Mouse (Mus musculus): ENCODE measurements at regions not wholly inside any gene's neighbourhood (a gene's known extent, or its start where the extent isn't known, plus 50 kb on each side); places are given as distances from the start of the nearest gene placed in this dataset.

DNA sequence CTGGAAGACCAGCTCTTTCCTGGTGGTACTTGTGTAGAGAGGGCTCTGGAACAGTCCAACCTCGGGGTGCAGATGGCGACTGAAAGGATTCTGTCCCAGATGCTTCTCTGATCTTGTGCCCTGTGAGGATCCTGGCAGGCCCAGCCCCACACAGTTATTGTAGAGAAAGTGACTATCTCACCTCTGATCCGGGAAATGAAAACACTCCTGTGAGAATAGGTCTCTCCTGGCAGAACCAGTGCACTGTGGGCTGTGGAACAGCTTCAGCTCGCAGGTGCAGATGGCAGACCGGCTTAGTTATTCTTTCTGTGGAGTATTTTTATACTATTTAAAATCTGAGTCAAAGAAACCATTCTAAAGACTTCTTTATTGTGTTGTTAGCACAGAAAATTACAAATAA is 742.1 kb upstream of the Marcks start:
- intact Hi-C loops (cut with DNase I), result no loop called here
- DNase-seq, result no peak

DNA sequence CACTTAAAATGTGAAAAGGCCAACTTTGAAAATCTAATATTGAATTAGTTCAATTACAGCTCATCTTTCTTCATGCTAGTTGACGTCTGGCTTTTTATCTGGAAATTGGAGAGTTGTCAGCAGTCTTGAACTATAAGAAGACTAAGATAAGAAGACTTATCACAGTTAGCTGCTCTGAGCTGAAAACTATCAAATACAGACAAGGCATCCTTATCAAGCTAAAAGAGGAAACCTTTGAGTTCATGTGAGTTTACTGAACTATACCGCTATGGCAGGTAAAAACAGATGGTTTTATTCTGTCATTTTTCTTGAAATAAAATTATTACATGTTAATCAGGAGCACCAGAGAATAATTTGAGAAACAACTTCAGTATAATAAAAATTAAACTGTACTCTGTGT is 735.2 kb upstream of the Marcks start:
- intact Hi-C loops (cut with DNase I), result no loop called here
- no peak for DNase-seq

DNA sequence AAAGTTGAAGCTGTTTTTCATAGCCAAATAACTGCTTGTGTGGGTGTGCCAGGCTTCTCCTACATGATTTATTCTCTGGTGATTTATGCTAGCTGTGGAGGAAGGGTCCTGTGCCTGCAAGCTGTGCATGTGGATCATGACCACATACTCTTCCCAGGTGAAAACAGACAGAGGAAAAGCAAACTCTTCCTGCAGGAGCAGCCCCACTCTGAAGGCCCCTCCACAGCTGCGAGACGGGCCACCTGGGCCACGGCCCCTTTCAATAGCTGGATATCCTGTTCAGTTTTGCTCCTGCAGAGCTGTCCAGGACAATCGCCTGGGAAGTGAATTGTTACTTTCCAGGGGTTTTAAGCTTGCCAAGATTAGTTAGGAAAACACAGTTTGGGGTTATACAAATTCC is 722.3 kb upstream of the Marcks start:
- intact Hi-C loops (cut with DNase I), result no loop called here

DNA sequence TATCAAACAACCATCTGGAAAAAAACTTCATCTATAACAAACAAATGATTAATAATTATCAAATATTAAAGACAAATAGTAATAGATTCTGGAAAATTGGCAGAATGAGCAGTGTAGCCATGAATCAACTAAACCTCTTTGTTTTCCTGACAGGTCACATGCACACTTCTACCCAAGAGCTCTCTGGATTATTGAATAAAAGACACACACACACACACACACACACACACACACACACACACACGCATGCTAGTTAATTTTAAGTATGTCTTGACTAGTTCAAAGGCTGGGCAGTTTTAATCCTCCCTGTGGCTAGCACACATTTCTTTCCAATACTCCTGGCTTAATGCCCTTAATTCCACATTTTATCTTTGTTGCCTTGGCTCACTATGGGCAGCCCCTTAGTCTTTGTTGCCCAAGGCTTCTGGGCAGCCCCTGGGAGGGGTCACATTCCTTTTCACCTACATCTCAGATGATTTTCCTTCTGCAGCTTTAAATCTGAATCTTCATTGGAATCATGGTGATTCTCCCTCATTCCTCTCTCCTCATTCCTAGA is 710.6 kb upstream of the Marcks start:
- intact Hi-C loops (cut with DNase I), result no loop called here
- no peak for DNase-seq

More for the DNA sequence above, 722.3 kb upstream of the Marcks start:
- DNase-seq, result peak; percentile 13 to 27

DNA sequence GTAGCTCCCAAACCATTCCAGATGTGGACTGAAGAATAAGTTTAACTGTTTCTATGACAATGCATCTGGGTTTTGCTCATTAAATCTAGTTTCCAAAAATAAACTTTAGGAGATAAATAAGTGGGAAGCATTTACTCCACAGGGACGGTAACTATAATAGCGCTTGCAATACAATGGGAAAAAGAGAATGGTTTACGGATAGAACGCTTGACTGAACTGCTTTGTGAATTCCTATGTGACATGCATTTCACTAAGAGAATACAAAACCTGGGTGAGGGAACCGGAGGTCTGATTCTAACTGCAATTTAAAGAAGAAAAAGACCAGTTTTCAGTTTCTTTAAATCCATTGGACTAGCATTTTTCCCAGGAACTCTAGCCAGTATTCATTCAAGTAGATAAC is 704.1 kb upstream of the Marcks start:
- intact Hi-C loops (cut with DNase I), result no loop called here
- no peak for DNase-seq

DNA sequence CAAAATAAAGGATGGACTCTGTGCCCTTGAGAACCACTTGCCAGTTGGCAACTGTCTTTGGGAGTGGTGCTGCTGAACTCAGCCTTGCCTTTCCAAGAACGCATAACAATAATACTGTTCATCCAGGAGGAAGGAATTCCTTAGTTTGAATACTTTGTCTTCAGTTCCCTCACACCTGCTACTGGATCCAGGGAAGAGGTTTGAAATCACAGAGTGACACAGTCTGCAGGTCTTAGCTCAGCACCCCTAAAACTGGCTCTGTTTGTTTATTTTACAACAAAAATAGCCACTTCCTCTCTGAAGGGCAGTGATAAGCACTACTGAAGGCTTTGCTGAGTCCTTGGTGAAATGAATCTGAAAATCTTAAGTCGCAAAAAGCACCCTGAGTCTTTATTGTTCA is 703.1 kb upstream of the Marcks start:
- no peak for DNase-seq
- intact Hi-C loops (cut with DNase I), result no loop called here

DNA sequence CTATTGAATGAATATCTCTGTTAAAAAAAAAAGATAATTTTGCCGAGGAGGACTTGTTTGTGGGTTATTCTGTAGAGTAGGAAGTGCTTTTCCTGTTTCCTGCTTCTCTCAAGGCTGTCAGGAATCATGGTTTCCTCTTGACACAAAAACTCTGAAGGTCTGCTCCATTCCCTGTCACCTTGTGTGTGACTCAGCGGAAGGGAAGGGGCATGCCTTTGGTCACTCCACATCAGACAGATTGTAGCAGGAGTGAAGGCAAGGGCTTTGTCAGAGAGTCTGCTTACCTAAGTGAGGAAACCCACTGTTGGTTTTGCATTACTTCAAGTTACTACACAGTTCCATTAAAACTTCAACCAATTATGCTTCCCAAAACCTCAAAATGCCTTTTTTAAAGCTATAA is 699.0 kb upstream of the Marcks start:
- intact Hi-C loops (cut with DNase I), result no loop called here
- no peak for DNase-seq

DNA sequence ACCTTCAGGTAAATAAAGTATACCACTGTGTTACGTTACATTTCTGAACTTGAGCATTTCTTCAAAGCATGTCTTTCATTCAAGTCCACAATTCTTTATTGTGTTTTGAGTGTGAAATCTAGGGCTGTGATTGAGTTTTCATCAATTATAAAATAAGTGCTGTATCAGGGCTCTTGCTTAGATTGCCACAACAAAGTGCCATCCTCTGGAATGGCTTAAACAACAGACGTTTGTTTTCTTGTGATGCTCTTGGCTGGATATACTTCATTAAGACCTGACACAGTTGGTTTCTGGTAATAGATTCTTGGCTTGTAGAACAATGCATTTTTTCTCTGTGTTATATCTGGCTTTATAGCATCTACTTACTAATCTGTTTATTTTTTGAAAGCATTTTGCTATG is 674.3 kb upstream of the Marcks start:
- intact Hi-C loops (cut with DNase I), result no loop called here
- no peak for DNase-seq

DNA sequence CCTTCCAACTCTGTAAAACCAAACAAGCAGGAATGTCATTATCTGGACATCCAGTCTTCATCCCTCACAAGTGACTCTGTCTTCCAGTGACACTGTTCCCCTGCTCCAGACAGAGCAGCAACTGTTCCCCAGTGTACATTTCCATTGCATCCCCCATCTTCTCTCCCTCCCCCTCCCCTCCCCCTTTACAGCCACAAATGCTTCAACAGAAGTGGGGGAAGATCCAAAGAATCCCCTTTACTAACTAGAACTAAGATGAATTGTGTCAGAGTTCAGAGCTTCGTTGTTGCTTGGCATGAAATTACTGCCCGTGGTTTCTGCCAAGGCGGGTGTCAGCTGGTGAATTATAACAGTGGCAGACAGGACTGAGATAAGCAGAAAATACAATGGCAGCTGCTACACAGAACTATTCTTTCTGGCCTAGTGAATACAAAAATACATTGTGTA is 673.7 kb upstream of the Marcks start:
- intact Hi-C loops (cut with DNase I), result no loop called here

DNA sequence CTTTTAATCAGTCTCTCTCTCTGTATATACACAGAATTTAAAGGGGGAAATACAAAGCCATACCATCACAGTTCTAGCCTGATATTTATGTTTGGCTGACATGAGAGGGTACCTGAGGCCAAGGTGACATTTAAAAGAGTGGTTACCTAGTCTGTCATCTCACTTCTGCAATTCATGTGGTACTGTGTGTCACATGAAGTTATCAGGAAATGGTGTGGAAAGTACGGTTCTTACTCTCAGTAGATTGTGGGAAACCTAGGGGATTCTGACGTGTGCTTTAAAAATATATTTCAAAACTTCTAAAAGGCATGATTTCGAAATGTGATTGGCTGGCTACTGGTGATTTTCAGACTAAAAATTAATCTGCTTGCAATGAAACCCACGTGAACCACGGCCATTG is 673.1 kb upstream of the Marcks start:
- intact Hi-C loops (cut with DNase I), result no loop called here

More for the DNA sequence above, 673.7 kb upstream of the Marcks start:
- DNase-seq, result no peak

DNA sequence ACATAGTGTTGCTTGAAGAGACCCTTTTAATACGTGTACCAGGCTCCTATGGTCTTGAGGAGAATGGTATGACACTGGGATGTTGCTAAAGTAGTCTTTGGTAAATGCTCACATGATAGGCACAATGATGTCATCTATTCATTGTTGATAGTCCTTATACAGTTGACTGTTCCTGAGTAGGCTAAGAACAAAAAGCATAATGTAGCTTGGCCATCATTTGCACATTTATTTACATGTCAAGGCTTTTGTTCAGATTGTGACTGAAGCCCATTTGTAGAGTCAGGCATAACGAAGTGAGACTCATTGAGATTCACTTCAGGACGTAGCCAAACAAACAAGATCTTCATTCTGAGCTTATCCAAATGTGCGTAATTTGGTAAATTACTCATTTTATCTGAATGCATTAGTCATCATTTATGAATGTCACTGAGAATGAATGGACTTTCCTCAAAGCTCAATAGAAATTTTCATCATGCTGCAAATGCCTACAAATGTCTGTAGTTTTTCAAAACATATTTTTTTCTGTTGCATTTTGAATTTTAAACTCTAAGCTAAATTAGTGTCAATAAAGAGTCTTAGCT is 664.6 kb upstream of the Marcks start:
- DNase-seq, result no peak

More for the DNA sequence above, 673.1 kb upstream of the Marcks start:
- DNase-seq, result no peak

DNA sequence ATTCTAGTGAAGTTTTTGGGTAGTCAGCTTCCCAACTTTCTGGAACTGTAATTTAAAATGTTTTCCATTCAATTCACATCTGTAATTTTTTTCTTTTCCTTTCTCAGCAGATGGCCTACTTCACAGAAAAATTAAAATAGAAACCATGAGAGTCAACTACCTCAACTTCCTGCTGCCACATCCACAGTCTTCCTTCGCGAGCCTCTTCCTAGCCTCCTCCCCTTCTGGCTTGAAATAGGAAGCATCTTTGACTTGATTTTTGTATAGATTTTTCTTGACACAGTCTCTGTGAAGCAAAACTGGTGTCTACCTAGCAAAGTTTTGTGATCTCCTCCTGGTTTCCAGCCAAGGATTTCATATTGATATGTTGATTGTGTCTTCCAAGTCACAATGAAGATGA is 660.7 kb upstream of the Marcks start:
- DNase-seq, result no peak
- intact Hi-C loops (cut with DNase I), result no loop called here

More for the DNA sequence above, 664.6 kb upstream of the Marcks start:
- intact Hi-C loops (cut with DNase I), result no loop called here

DNA sequence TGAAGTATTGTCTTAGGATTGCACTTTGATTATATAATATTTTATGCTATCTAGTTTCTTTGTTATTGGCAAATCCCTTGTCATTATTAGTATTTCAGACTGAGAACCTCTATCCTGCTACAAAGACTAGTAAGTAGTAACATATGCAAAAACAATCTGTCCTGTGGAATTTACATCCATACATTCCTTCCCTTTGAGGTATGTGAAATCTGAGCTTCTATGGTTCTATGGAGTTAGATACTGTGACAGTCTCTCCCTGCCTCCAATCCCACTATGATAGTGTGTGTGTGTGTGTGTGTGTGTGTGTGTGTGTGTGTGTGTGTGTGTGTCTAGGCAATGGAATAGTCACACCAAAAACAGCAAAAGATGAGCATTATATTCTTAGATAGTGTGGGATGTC is 659.6 kb upstream of the Marcks start:
- intact Hi-C loops (cut with DNase I), result no loop called here
- DNase-seq, result no peak

DNA sequence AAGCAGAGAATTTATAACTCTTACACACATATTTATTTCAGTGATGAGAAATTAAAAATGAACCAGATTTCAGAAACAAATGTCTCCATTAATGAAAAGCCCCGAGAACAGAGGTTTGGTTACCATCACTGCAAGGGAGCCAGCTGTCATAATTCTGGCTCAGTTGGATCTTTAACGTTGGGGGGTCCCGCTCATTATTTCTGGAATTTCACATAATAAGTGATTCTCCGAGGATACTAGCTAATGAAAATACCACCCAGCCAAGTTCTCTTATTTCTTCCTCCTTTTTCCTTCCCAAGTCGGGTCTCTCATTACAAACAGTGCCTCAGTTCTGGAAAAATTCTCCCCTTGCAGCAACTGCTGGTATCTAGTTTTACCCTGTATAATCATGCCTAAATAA is 659.0 kb upstream of the Marcks start:
- DNase-seq, result no peak
- intact Hi-C loops (cut with DNase I), result no loop called here

DNA sequence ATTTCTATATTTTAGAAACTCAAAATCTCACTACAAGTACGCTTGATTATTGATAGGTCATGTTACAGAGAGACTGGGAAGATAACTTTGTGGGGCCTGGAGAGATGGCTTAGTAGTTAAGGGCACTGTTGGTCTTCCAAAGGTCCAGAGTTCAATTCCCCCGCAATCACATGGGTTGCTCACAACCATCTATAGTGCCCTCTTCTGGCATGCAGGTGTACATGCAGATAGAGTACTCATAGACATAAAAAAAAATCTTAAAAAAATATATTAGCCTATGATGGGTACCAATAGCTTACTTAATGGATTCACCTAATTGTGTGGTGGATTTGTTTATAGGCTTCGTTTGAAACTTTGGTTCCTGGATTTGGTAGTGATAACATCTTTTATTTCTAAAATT is 654.2 kb upstream of the Marcks start:
- intact Hi-C loops (cut with DNase I), result no loop called here
- no peak for DNase-seq

DNA sequence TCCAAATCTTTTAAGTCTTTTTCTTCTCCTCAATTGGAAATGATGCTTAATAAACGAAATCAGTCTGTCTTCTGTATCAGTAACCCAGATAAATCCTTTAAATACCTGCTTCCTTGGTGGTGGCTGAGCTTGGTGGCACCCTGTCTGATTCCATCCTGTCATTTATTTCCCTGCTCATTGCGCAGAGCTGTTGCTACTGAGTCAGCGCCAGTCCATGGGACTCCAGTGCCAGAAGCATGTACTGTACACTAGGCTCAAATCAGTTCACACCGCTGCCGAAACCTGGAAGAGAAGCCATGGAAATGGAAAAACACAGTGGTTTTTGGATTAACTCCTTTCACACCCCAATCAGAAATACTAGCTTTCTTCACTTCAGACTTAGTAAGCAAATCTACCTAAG is 649.3 kb upstream of the Marcks start:
- intact Hi-C loops (cut with DNase I), result no loop called here
- no peak for DNase-seq

DNA sequence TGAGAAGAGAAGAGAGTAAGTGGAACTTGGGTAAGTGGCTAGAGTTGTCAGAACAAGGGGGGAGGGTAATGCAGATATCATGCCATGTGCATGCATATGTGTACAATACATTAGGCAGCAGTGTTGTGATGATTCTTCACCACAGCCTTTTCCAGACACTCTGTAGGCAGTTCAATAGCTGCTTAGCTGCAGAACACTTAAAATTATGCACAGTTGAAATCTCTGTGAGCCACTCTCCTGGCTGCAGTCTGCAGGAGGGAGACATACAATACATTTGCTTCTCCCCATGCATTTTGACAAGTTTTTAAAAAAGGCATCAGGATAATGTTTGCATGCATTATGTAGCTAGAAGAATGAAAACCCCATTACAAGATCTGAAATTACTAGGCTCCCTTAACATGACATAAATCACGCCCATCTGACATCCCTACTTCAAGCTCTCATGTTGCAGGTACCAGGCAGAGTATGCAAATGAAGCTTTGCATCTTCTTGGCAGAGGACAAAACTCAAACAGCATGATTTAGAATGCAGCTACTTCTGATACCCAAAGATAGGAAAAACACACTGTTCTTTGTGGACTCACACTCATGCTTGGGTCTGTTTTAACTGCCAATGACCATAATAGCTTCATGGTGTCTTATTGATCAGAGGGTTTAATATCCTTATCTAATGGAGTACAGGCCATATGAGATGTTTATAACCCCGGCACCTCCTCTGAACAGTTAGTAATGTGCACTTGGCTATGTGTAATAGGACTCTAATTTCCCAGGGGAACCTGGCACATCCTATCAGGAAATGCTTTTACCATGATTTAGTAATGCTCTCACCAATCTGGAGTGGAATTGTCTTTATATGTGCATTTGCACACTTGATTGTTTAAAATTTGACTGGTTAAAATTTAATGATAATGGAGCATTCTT is 640.9 kb upstream of the Marcks start:
- intact Hi-C loops (cut with DNase I), result no loop called here
- DNase-seq, result no peak

DNA sequence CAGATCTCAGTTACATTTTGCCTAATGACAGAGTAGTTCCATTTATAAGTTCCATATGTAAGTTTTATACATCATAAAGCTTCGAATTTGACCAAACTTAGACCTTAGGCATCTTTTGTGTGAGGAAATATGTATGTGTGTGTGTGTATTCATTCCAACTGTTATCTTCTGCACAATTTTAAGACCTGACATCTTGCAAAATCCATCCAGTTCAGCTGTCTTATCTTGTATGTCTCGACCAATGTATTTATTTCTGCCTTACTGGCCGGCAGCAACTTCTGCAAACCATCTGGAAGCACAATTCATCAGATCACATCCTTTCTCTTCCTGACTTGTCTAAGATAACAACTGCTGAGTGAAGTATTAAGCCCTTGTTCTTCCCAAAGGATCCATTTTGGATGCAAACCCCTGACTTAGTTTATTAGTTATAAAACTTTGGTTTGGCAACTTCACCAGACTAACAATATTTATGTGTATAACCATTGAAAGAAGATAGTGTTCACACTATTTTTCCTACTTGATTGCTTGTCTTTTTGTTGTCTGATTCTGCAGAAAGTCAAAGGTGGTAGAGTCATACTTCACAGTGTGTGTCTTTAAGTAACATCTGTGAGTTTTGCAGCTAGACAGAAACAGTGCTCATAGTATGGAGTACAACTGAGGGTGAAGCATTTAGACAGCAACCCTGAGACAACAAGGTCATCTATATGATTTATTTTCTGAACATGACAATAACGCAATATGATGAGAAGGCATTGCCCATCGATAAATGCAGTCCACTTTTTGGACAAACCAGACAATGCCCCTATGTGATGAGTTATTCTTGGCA is 622.0 kb upstream of the Marcks start:
- no peak for DNase-seq
- intact Hi-C loops (cut with DNase I), result no loop called here

DNA sequence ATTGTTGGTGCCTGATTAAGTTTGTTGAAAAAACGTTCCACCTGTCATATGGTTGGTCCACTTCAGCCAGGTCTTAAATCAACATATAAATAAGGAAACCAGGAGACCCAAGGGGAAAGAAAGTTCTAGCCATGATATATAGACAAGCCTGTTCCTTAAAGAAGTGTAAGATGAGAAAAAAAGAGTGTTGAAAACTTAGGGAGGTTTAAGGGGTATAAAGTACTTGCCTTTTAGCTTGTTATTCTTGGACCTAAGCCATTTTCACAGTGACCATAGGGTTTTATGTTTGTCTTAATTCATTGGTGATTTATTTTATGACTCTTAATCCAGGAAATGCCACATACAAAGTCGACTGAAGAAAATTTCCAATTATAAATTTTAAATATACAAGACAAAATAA is 602.9 kb upstream of the Marcks start:
- no peak for DNase-seq

DNA sequence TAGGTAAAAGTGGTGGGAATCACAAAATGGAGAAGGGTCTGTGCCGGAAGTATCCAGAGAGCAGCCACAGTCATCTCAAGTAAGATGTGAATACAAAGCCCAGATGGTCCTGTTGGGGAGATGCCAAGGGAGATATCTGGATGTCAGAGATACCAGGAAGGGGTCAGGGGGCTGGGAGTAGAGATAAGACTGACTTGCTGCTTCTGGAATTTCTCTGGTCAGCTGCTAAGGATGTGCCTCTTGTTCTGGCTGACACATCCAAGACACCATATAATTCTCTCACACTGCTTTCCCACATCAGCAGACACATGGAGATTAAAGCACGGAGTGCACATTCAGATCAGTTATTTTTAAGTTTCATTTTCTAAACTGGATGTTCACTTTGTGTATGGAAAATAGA is 600.3 kb upstream of the Marcks start:
- intact Hi-C loops (cut with DNase I), result no loop called here
- DNase-seq, result no peak

More for the DNA sequence above, 602.9 kb upstream of the Marcks start:
- intact Hi-C loops (cut with DNase I), result no loop called here

DNA sequence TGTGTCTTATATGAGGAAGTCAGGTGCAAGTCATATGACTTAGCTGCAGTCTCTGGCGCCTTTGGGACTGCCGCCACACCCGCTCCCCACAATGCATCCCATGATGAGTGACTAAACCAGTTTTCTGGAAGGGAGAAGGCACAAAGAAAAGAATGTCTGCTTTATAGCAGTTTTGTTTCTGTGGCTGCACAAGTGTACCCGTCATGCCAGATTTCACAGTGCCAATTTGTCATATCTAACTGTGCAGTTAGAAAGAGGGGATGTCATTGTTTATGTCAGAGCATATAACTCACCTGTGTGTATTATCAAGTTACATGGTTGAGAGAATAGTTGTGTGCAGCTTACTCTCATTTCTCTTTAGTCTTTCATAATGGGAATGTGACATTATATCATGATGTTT is 586.9 kb upstream of the Marcks start:
- no peak for DNase-seq
- intact Hi-C loops (cut with DNase I), result no loop called here

Data from gastrocnemius, postnatal 36 days (tissue).